Mouse (Mus musculus): ENCODE results near the gene Safb2. TPM values are rescaled to one million over a fixed set of nuclear protein-coding genes. Genes with fewer than 3 reads are reported as not detected.

Safb2 gene
- total and polyA plus RNA-seq, 3 experiments, result 36.8 to 47.5 (median 43.1) TPM

DNA sequence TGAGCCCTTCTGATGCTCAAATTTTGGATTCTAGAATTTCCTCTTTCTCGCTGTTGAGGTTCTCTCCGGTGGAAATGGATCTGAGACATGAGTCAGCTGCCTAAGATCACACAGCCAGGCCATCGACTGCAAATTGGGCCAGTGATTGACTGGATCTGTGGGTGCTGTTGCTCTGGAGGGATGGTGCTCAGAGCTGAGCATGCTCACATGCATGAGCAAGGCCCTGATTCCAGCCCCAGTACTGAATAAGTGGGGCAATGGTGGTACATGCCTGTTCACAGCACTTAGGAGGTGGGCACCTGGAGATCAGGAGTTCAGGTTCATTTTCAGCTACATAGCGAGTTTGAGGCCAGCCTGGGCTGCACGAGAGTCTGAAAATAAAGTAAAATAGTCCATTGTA is 37.8 kb downstream of the Safb2 start:
- Histone ChIP-seq H3K27me3 (ENCODE audit: control insufficient read depth, insufficient read depth, low read length) (no peaks in the 10 kb centered on the region), H3K27ac (no peak overlapping the region), H3K36me3 (ENCODE audit: control insufficient read depth, insufficient read depth, low read length) (no peaks in the 10 kb centered on the region), H3K4me3 (no peak overlapping the region), H3K4me1 (ENCODE audit: control insufficient read depth, insufficient read depth, low read length) (no peaks in the 10 kb centered on the region), H3K9ac (ENCODE audit: low read depth, low read length) (no peak overlapping the region), H3K79me2 (replicated peaks; ENCODE audit: control insufficient read depth, insufficient read depth, low read length) (no peaks in the 10 kb centered on the region)
- 82% methylated on average over 5 of the region's 5 CpGs for WGBS
- no peak for TF ChIP-seq CTCF (IDR thresholded peaks at IDR 0.05)
- no peak for TF ChIP-seq EP300 (IDR thresholded peaks at IDR 0.05; ENCODE audit: insufficient read depth, low read depth, low read length)
- TF ChIP-seq POLR2A (IDR thresholded peaks at IDR 0.05; ENCODE audit: insufficient read depth, low read depth, low read length), result no peak
- peak in 1 of 2 experiments; percentile 1 for DNase-seq
- intact Hi-C loops (cut with DNase I), result no loop called here

DNA sequence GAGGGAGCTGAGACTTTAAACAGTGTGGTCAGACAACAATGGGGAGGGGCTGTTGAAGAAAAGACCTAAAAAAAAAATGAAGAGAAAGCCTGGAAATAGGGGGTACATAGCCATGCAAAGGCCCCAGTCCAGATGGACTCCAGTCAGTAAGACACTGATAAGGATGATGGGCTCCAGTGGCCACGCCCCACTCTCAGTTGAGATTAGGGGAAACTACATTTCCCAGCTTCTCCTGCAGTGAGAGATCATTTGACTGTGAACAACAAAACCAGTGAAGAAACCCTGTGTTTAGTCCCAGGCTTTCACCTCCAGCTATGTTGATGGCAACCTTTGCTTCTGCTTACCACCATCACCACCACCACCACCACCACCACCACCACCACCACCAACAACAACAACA is 38.4 kb downstream of the Safb2 start:
- H3K36me3 ChIP-seq (ENCODE audit: control insufficient read depth, insufficient read depth, low read length), result no peaks in the 10 kb centered on the region
- 58% methylated on average over 1 of the region's 1 CpGs for WGBS
- no peaks in the 10 kb centered on the region for H3K27me3 ChIP-seq (ENCODE audit: control insufficient read depth, insufficient read depth, low read length)
- no peak overlapping the region for H3K4me3 ChIP-seq
- TF ChIP-seq EP300 (IDR thresholded peaks at IDR 0.05; ENCODE audit: insufficient read depth, low read depth, low read length) (no peak), CTCF (IDR thresholded peaks at IDR 0.05) (no peak), POLR2A (IDR thresholded peaks at IDR 0.05; ENCODE audit: insufficient read depth, low read depth, low read length) (no peak)
- intact Hi-C loops (cut with DNase I), result no loop called here
- H3K4me1 ChIP-seq (ENCODE audit: control insufficient read depth, insufficient read depth, low read length), result no peaks in the 10 kb centered on the region
- H3K27ac ChIP-seq, result no peak overlapping the region
- no peaks in the 10 kb centered on the region for H3K79me2 ChIP-seq (replicated peaks; ENCODE audit: control insufficient read depth, insufficient read depth, low read length)
- no peak for DNase-seq
- H3K9ac ChIP-seq (ENCODE audit: low read depth, low read length), result no peak overlapping the region

DNA sequence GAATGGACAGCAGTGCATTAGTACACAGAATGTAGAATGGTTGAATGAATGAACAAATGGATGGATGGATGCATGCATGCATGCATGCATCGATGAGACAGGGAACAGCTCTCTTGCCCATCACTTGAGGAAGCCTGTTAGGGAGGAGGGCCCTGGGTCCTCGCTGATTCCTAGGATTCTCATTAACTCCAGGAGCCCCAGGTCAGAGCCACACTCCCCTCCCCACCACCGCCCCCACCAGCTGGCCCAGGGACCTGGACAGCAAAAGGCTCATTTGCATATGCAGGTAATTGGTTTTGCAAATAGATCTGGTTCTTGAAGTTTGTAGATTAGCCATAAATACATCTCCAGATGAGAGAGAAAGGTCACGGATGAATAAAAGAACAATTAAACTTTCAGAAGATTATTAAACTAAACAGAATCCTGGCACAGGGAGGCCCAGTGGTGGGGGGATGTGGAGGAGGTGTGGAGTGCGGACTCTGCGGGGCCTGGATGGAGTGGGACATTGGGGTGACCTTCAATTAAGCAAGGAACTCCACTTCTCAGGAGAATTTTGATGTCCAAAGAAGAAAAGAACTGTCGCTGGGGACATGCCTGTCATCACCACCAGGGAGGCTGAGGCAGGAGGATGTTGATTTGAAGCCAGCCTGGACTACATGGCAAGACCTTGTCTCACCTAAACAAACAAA is 39.5 kb downstream of the Safb2 start:
- Histone ChIP-seq H3K4me3 (no peak overlapping the region), H3K9ac (ENCODE audit: low read depth, low read length) (no peak overlapping the region), H3K36me3 (ENCODE audit: control insufficient read depth, insufficient read depth, low read length) (no peaks in the 10 kb centered on the region), H3K79me2 (replicated peaks; ENCODE audit: control insufficient read depth, insufficient read depth, low read length) (no peaks in the 10 kb centered on the region), H3K27me3 (ENCODE audit: control insufficient read depth, insufficient read depth, low read length) (no peaks in the 10 kb centered on the region), H3K27ac (no peak overlapping the region), H3K4me1 (ENCODE audit: control insufficient read depth, insufficient read depth, low read length) (no peaks in the 10 kb centered on the region)
- intact Hi-C loops (cut with DNase I), result no loop called here
- TF ChIP-seq EP300 (IDR thresholded peaks at IDR 0.05; ENCODE audit: insufficient read depth, low read depth, low read length), result no peak
- no peak for TF ChIP-seq CTCF (IDR thresholded peaks at IDR 0.05)
- no peak for TF ChIP-seq POLR2A (IDR thresholded peaks at IDR 0.05; ENCODE audit: insufficient read depth, low read depth, low read length)
- DNase-seq, result peak in 1 of 2 experiments; percentile 0
- 82% methylated on average over 7 of the region's 7 CpGs for WGBS

DNA sequence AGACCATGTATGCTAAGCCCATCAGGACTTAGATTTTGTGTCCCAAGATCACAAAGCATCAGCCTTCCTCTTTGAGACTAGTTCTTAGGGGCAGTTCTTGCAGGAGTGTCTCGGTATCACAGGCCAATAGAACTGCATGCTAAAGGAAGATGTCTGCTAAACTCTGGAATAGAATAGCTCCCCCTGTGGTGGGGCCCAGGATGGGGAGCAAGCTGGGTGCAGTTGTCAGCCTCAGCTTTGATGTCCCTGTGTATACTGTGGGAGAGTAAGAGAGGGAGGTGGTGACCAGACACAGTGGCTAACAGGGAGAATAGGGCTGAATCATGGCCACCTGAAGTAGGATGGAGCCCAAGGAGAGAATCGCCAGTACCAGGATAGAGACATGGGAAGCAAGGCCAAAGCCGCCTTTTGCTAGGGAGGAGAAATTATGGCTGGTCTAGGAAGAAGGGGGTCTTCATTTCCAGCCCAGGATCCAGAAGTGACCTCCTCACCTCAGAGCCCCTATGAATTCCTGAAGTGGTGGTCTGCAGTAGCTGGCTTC is 40.6 kb downstream of the Safb2 start:
- Histone ChIP-seq H3K27ac (no peak overlapping the region), H3K27me3 (ENCODE audit: control insufficient read depth, insufficient read depth, low read length) (no peaks in the 10 kb centered on the region), H3K79me2 (replicated peaks; ENCODE audit: control insufficient read depth, insufficient read depth, low read length) (no peaks in the 10 kb centered on the region), H3K36me3 (ENCODE audit: control insufficient read depth, insufficient read depth, low read length) (no peaks in the 10 kb centered on the region), H3K4me3 (no peak overlapping the region), H3K4me1 (ENCODE audit: control insufficient read depth, insufficient read depth, low read length) (no peaks in the 10 kb centered on the region), H3K9ac (ENCODE audit: low read depth, low read length) (no peak overlapping the region)
- intact Hi-C loops (cut with DNase I), result no loop called here
- WGBS, result 78% methylated on average over 3 of the region's 3 CpGs
- TF ChIP-seq EP300 (IDR thresholded peaks at IDR 0.05; ENCODE audit: insufficient read depth, low read depth, low read length) (no peak), CTCF (IDR thresholded peaks at IDR 0.05) (no peak), POLR2A (IDR thresholded peaks at IDR 0.05; ENCODE audit: insufficient read depth, low read depth, low read length) (no peak)
- DNase-seq, result no peak

DNA sequence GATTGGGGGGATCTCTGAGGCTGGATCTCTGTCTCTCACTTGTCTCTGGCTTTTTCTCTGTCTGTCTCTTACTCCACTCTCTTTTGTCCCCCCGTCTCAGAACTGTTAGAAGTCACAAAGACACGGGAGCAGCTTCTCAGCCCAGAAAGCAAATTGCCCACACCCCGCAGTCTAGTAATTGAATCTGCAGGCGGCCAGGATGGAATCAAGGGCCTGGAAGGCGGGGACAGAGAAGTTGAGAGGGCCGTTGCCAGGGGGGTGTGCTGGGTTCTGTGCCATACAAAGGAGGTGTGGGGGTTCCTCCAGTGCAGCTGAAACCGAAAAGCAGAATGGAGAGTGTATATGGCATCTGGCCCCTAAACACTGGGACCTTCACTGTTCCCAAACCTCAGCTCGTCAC is 41.6 kb downstream of the Safb2 start:
- TF ChIP-seq EP300 (IDR thresholded peaks at IDR 0.05; ENCODE audit: insufficient read depth, low read depth, low read length) (no peak), CTCF (IDR thresholded peaks at IDR 0.05) (no peak)
- Histone ChIP-seq H3K27ac (no peak overlapping the region), H3K4me3 (no peak overlapping the region), H3K79me2 (replicated peaks; ENCODE audit: control insufficient read depth, insufficient read depth, low read length) (no peaks in the 10 kb centered on the region), H3K9ac (ENCODE audit: low read depth, low read length) (no peak overlapping the region), H3K27me3 (ENCODE audit: control insufficient read depth, insufficient read depth, low read length) (no peaks in the 10 kb centered on the region), H3K4me1 (ENCODE audit: control insufficient read depth, insufficient read depth, low read length) (no peaks in the 10 kb centered on the region), H3K36me3 (ENCODE audit: control insufficient read depth, insufficient read depth, low read length) (no peaks in the 10 kb centered on the region)
- intact Hi-C loops (cut with DNase I), result no loop called here
- 52% methylated on average over 8 of the region's 8 CpGs for WGBS
- DNase-seq, result no peak

DNA sequence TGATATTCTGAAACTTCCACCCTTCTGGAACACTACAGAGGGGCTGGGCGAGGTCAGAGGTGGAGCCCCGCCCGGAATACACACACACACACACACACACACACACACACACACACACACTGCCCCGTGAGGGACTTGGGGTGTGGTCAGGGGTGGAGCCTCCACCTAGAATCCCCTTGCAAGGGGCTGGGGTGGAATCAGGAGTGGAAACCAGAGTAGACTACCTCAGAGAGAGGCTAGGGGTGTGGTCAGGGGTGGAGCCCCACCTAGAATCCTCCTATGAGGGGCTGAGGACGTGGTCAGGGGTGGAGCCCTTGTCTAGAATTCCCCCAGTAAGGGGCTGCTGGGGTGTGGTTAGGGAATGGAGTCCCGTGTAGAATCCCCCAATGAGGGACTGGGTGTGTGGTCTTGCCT is 43.8 kb downstream of the Safb2 start:
- Histone ChIP-seq H3K27me3 (ENCODE audit: control insufficient read depth, insufficient read depth, low read length) (no peaks in the 10 kb centered on the region), H3K4me3 (no peak overlapping the region)
- intact Hi-C loops (cut with DNase I), result no loop called here

More for the DNA sequence above, 43.8 kb downstream of the Safb2 start:
- H3K79me2 ChIP-seq (replicated peaks; ENCODE audit: control insufficient read depth, insufficient read depth, low read length), result no peaks in the 10 kb centered on the region
- no peak overlapping the region for H3K9ac ChIP-seq (ENCODE audit: low read depth, low read length)
- H3K36me3 ChIP-seq (ENCODE audit: control insufficient read depth, insufficient read depth, low read length), result no peaks in the 10 kb centered on the region
- no peak for TF ChIP-seq POLR2A (IDR thresholded peaks at IDR 0.05; ENCODE audit: insufficient read depth, low read depth, low read length)
- TF ChIP-seq EP300 (IDR thresholded peaks at IDR 0.05; ENCODE audit: insufficient read depth, low read depth, low read length), result no peak
- TF ChIP-seq CTCF (IDR thresholded peaks at IDR 0.05), result no peak
- DNase-seq, result no peak
- H3K4me1 ChIP-seq (ENCODE audit: control insufficient read depth, insufficient read depth, low read length), result no peaks in the 10 kb centered on the region
- H3K27ac ChIP-seq, result no peak overlapping the region
- 25% methylated on average over 6 of the region's 6 CpGs for WGBS

Data from heart, adult 2 months (tissue).